Mouse (Mus musculus) liver, postnatal 0 days (tissue): ENCODE data around the gene Srrt.

Experiments used
- CTCF ChIP-seq: sonication (generic); IDR thresholded peaks from 2 replicates; pipeline ENCODE4 v1.5.1; 2016; ENCODE audit warnings: antibody characterized with exemption, low read depth
- EP300 ChIP-seq: IDR thresholded peaks from 2 replicates; pipeline ENCODE4 v1.6.1; 2016; ENCODE audit warnings: antibody characterized with exemption, low read depth, mild to moderate bottlenecking

DNA sequence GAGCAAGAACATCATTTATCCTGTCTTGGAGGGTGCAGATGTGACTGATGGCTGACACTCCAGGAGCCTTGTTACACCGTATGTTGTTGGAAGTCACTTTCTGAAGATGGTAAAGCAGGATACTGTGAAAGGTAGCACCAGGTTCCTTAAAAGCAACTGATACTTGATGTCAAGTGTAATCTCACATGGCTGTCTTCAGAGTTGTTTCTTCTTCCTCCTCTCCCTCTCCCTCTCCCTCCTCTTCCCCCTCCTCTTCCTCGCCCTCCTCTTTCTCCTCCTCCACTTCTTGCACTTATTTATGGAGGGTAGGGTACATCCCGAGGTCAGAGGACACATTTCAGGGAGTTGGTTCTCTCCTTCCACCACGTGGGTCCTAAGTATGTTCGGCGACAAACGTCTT is 21.5 kb downstream of the Srrt start:
- TF ChIP-seq CTCF (no peak), EP300 (no peak)
